Mouse (Mus musculus) c-Kit-positive CD71-positive TER-119-negative erythroid progenitor cells, embryonic 14.5 days (primary cell): ENCODE measurements around the gene Nox3.

ENCODE experiments used
- DNase-seq: peaks from one replicate; pipeline ENCODE4 v3.0.0-alpha.2; 2013; ENCODE audit warnings: low read depth

Nox3 gene

GRCm38 (mm10) chr17:3696161-3696560 is at the start of gene Nox3:
Nox3 (minus strand) TSS chr17:3696261.
- DNase-seq: no peak

GRCm38 (mm10) chr17:3744402-3744801 is 48.3 kb upstream of the Nox3 start:
- DNase-seq: no peak

- DNase-seq: no peak
These were observed 40.9 kb upstream of the Nox3 start for GRCm38 (mm10) chr17:3736936-3737335.

- DNase-seq: no peak
These were observed 38.2 kb upstream of the Nox3 start for GRCm38 (mm10) chr17:3734286-3734685.

- no peak for DNase-seq
These were observed 9.4 kb upstream of the Nox3 start for GRCm38 (mm10) chr17:3705350-3705930.

GRCm38 (mm10) chr17:3702320-3702719 is 6.3 kb upstream of the Nox3 start:
- no peak for DNase-seq

GRCm38 (mm10) chr17:3692817-3693216 is 3.2 kb downstream of the Nox3 start:
- no peak for DNase-seq

GRCm38 (mm10) chr17:3690499-3691258 is 5.4 kb downstream of the Nox3 start:
- no peak for DNase-seq

- no peak for DNase-seq
These were observed 12.4 kb downstream of the Nox3 start for GRCm38 (mm10) chr17:3683662-3684061.

- DNase-seq: no peak
These were observed 26.8 kb downstream of the Nox3 start for GRCm38 (mm10) chr17:3669226-3669625.

- no peak for DNase-seq
These were observed 28.8 kb downstream of the Nox3 start for GRCm38 (mm10) chr17:3667287-3667686.

GRCm38 (mm10) chr17:3665321-3665720 is 30.7 kb downstream of the Nox3 start:
- DNase-seq: no peak

GRCm38 (mm10) chr17:3659497-3659896 is 36.6 kb downstream of the Nox3 start:
- no peak for DNase-seq

GRCm38 (mm10) chr17:3650377-3650776 is 45.7 kb downstream of the Nox3 start:
- DNase-seq: no peak

- no peak for DNase-seq
These were observed 52.5 kb downstream of the Nox3 start for GRCm38 (mm10) chr17:3643582-3643981.

- DNase-seq: no peak
These were observed 54.6 kb downstream of the Nox3 start for GRCm38 (mm10) chr17:3641456-3641855.

GRCm38 (mm10) chr17:3638757-3639156 is 57.3 kb downstream of the Nox3 start:
- no peak for DNase-seq

- no peak for DNase-seq
These were observed 63.6 kb downstream of the Nox3 start for GRCm38 (mm10) chr17:3632501-3632900.

- no peak for DNase-seq
These were observed 79.5 kb downstream of the Nox3 start for GRCm38 (mm10) chr17:3616329-3617216.

GRCm38 (mm10) chr17:3615553-3615952 is 80.5 kb downstream of the Nox3 start:
- no peak for DNase-seq

GRCm38 (mm10) chr17:3611781-3612075 is 84.3 kb downstream of the Nox3 start:
- DNase-seq: no peak

- DNase-seq: no peak
These were observed 84.9 kb downstream of the Nox3 start for GRCm38 (mm10) chr17:3610928-3611780.
